Mouse (Mus musculus): Measurements from ENCODE around the gene Baz2b.

Baz2b gene

GRCm38 (mm10) chr2:60209703-60210651, at the start of gene Baz2b, which contains the start of gene March7:
Gene Baz2b (minus strand): TSS chr2:60209839.
Gene March7 (plus strand): TSS chr2:60209887.
- no peak for DNase-seq (ENCODE audit: extremely low read depth, low read depth, low spot score)

DNA sequence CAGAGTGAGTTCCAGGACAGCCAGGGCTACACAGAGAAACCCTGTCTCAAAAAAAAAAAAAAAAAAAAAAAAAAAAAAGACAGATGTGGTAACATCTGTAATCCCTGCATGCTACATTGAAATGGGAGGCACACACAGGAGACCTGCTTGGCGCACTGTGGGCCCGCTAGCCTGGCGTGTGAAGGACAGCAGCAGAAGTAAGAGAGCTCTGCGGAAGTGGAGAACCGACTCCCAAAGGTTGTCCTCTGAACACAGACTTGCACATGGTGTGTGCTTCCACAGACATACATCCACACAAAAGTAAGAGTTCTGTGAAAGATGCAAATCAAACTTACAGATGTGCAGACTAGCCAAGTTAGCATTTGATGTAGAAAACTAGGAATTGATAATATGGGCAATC, 49.5 kb upstream of the Baz2b start:
- DNase-seq (ENCODE audit: extremely low read depth, low read depth, low spot score), result no peak

GRCm38 (mm10) chr2:60256751-60257150, 47.1 kb upstream of the Baz2b start:
- DNase-seq (ENCODE audit: extremely low read depth, low read depth, low spot score), result no peak

GRCm38 (mm10) chr2:60253506-60253905, 43.9 kb upstream of the Baz2b start:
- no peak for DNase-seq (ENCODE audit: extremely low read depth, low read depth, low spot score)

DNA sequence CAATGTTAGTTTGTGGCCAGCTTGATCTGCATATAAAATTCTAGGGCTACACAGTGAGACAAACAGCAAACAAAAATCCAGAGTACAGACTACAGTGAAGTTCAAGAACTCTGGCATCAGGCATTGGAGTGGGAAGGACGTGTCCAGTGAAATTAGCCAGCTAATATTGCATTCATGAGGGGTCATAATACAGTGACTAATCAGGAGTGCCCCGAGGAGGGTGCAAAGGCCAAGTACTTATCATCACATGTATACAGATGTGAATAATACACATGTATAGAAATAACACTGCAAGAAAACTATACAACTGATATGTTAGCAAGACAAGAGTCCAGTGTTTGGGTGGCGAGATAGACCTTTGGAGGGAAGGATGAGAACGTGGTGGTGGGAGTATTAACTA, 43.1 kb upstream of the Baz2b start:
- no peak for DNase-seq (ENCODE audit: extremely low read depth, low read depth, low spot score)

DNA sequence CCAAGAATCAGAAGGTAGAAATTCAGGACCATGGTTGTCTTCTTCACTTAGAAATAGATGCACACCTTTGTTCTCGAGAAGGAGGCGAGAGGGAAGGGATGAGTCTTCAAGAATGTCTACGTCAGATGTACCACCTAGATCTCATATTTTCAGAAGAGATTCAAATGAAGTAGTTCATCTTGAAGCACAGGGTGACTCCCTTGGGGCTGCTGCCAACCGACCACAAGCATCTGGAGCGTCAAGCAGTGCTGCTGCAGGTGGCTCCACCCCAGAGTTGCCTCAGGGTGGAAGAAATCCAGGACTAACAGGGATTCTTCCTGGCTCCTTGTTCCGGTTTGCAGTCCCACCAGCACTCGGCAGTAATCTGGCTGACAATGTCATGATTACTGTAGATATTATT, 24.9 kb upstream of the Baz2b start:
- no peak for DNase-seq (ENCODE audit: extremely low read depth, low read depth, low spot score)

DNA sequence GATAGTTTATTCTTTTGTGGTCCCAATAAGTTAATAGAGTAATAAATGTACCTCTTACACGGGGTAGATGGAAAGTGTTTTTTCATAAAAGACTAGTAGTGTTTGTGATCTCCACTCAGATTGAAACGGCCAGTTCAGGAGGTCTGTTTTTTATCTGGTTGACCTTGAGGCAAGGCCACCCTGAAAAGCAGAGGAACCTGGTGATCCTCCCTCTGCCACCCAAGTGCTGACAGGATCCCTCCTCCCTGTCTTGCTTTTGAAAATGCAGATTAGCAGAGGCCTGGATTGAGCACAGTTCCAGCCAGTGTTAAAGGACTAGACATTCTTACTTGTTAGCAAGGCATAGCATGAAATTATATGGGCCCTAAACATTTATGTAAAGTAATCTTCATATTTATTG, 23.5 kb upstream of the Baz2b start:
- DNase-seq (ENCODE audit: extremely low read depth, low read depth, low spot score), result no peak

GRCm38 (mm10) chr2:60230361-60230760, 20.7 kb upstream of the Baz2b start:
- no peak for DNase-seq (ENCODE audit: extremely low read depth, low read depth, low spot score)

DNA sequence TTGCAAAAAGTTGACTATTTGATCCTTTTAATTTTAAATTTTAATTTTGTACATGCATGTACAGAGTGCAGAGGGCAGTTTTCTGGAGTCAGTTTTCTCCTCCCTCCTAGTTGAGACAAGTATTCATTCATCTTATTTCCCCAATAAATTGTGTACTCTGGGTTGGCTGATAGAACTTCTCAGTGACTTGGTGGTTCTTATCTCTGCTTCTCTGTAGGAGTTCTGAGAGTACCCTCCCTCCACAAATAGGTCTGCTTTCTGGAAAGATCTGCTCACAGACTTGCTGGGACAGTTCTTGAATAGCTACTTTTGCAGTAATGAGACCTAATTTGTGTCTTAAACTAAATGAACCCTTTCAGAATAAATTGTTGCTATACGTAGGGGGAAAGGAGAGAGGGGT, 18.8 kb upstream of the Baz2b start:
- DNase-seq (ENCODE audit: extremely low read depth, low read depth, low spot score), result no peak

GRCm38 (mm10) chr2:60223489-60223888, 13.8 kb upstream of the Baz2b start:
- no peak for DNase-seq (ENCODE audit: extremely low read depth, low read depth, low spot score)

DNA sequence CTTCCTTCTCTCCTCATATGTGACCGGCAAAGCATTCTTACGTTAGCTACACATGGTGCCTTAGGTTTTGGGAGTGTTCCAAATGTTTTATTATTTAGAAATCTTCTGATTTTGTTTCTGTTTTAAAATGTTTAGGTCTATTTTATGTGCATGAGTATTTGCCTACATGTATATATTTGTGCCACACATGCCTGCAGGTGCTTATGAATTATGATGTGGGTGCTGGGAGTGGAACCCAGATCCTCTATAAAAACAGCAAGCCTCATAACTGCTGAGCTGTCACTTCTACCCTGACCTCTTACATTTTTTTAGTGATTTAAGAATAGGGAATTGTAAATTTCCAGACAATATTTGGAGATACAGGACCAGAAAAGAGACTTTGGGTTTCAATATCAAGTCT, 12.3 kb upstream of the Baz2b start:
- no peak for DNase-seq (ENCODE audit: extremely low read depth, low read depth, low spot score)

- DNase-seq (ENCODE audit: extremely low read depth, low read depth, low spot score), result no peak
Observed at GRCm38 (mm10) chr2:60221236-60221635, 11.6 kb upstream of the Baz2b start.

DNA sequence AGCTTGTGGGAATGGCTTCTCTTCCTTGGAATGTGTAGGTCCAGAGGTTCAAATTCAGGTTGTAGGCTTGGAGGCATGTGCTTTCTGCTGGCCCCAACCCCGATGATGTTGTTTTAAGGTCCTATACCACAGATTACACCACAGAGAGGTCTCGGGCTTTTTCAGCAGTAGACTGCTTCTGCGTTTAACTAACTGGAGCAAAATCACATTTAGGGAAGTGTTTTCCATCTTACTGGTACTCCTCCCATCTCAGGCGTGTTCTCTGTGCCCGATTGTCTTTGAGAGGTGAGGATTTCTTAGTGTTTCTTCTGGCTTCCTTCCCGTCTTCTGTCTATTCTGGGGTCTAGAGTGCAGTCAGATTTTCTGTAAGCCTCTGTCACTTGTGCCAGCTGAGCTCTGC, 8.0 kb upstream of the Baz2b start:
- no peak for DNase-seq (ENCODE audit: extremely low read depth, low read depth, low spot score)

GRCm38 (mm10) chr2:60216547-60217153, 7.0 kb upstream of the Baz2b start:
- DNase-seq (ENCODE audit: extremely low read depth, low read depth, low spot score), result no peak

- no peak for DNase-seq (ENCODE audit: extremely low read depth, low read depth, low spot score)
Observed at GRCm38 (mm10) chr2:60214683-60215082, 5.0 kb upstream of the Baz2b start.

DNA sequence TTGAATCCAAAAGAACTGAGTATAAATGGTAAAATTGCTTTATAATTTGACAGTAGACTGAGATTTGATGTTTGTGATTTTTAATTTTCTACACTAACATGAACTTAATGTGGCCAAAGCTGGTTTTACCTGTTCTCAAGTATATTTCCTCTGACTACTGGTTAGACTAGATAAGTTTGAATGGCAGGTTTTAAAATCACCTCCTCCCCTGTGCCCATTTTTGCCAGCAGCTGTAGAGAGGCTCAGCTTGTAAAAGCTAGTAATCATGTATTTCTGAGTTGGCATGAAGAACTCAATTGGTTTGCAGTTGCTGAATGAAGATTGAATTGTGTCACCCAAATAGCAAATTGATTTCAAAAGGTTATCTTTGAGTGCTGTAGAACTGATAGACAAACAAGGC, 2.8 kb upstream of the Baz2b start:
- peak; percentile 68 for DNase-seq (ENCODE audit: extremely low read depth, low read depth, low spot score)

DNA sequence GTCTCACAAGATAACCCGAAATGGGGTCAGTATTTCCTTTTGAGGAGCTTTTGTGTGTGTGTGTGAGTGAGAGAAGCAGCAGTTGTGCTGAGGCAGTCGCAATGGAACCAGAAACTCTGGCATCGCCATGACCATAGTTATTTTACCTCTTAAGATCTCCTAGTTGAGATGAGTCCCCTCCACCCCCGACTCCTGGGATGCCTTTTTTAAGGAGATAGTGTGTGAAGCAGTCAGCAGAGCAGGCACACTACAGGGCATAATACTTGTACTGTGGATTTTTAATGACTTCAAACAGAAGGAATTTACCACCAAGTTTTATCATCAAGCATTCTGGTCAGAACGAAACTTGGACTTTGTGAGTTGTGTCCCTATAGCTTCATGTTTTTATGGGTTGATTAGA, 1.2 kb upstream of the Baz2b start:
- no peak for DNase-seq (ENCODE audit: extremely low read depth, low read depth, low spot score)

GRCm38 (mm10) chr2:60209122-60209611, 472 bp downstream of the Baz2b start:
- DNase-seq (ENCODE audit: extremely low read depth, low read depth, low spot score), result no peak

GRCm38 (mm10) chr2:60205795-60206194, 3.8 kb downstream of the Baz2b start:
- no peak for DNase-seq (ENCODE audit: extremely low read depth, low read depth, low spot score)

GRCm38 (mm10) chr2:60204162-60204561, 5.5 kb downstream of the Baz2b start:
- no peak for DNase-seq (ENCODE audit: extremely low read depth, low read depth, low spot score)

DNA sequence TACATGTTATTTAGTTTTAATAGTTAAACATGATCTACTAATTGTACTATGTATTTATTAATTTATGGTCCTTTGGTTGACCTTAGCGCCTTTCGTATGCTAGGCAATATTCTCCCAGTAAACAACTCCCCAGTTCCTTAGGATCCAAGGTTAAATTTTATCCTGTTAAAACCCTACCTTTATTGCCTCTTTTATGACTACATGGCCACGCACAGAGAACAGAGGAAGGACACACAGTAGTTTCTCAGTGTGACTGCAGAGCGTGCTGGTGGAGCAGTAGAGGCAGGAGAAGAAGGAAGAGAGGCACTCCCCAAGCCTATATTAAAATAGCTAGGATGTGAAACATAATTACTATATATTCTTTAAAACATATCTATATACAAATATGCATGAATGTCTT, 5.9 kb downstream of the Baz2b start:
- DNase-seq (ENCODE audit: extremely low read depth, low read depth, low spot score), result no peak

GRCm38 (mm10) chr2:60202900-60203530, 6.6 kb downstream of the Baz2b start:
- DNase-seq (ENCODE audit: extremely low read depth, low read depth, low spot score), result no peak
